Mouse (Mus musculus) MEL (cell line): ENCODE measurements around the gene Wfdc9. TPM values are rescaled to one million over a fixed set of nuclear protein-coding genes. Genes with fewer than 3 reads are reported as not detected.

Experiments used
- DNase-seq: peaks from one replicate; pipeline ENCODE4 v3.0.0; 2011; ENCODE audit warnings: low read depth, low spot score
- H3K27ac ChIP-seq: 2 replicates; pipeline ENCODE4 v1.5.1; 2012; ENCODE audit warnings: low read depth, mild to moderate bottlenecking, control low read depth, low read length, moderate library complexity; ENCODE audit not compliant: control insufficient read depth
- H3K27me3 ChIP-seq, 2 experiments: fragments of 150-350 bp in 1 of 2; sonication (generic) in 1 of 2; 2 replicates each; pipeline ENCODE4 v1.6.1; 2012; ENCODE audit warnings: low read length in 2 of 2, mild to moderate bottlenecking in 2 of 2, improper control_type of control experiment in 1 of 2, moderate library complexity in 1 of 2; ENCODE audit not compliant: insufficient read depth in 2 of 2, control insufficient read depth in 1 of 2
- H3K36me3 ChIP-seq, 2 experiments: 2 replicates each; pipeline ENCODE4 v1.6.1; 2012 to 2014; ENCODE audit warnings: low read length in 2 of 2, improper control_type of control experiment in 1 of 2, inconsistent platforms in 1 of 2, mild to moderate bottlenecking in 1 of 2; ENCODE audit not compliant: insufficient read depth in 2 of 2, control insufficient read depth in 1 of 2
- H3K4me1 ChIP-seq, 2 experiments: fragments of 150-350 bp in 1 of 2; sonication (generic) in 1 of 2; 2 replicates each; pipeline ENCODE4 v1.6.1; 2012; ENCODE audit warnings: low read length in 2 of 2, improper control_type of control experiment in 1 of 2, mild to moderate bottlenecking in 1 of 2; ENCODE audit not compliant: insufficient read depth in 2 of 2, control insufficient read depth in 1 of 2
- H3K4me3 ChIP-seq, 2 experiments: fragments of 150-350 bp in 1 of 2; sonication (generic) in 1 of 2; 2 replicates each; pipeline ENCODE4 v1.5.1; 2012; ENCODE audit warnings: low read depth in 2 of 2, low read length in 2 of 2, mild to moderate bottlenecking in 2 of 2, moderate library complexity in 2 of 2, control low read depth in 1 of 2, improper control_type of control experiment in 1 of 2; ENCODE audit not compliant: control insufficient read depth in 1 of 2, insufficient read depth in 1 of 2
- H3K79me2 ChIP-seq: 2 replicates; pipeline ENCODE4 v1.6.1; 2012; ENCODE audit warnings: mild to moderate bottlenecking, low read length, moderate library complexity; ENCODE audit not compliant: control insufficient read depth, poor library complexity, insufficient read depth
- H3K9ac ChIP-seq: 2 replicates; pipeline ENCODE4 v1.6.1; 2012; ENCODE audit warnings: low read depth, mild to moderate bottlenecking, control low read depth, low read length, moderate library complexity; ENCODE audit not compliant: control insufficient read depth, poor library complexity, severe bottlenecking
- H3K9me3 ChIP-seq: fragments of 150-350 bp; sonication (generic); replicated peaks from 2 replicates; pipeline ENCODE4 v1.6.1; 2012; ENCODE audit warnings: mild to moderate bottlenecking, low read length, improper control_type of control experiment, moderate library complexity; ENCODE audit not compliant: insufficient read depth
- BHLHE40 ChIP-seq: IDR thresholded peaks from 2 replicates; pipeline ENCODE4 v1.6.1; 2012; ENCODE audit warnings: low read depth, mild to moderate bottlenecking, inconsistent platforms, low read length, improper control_type of control experiment, borderline replicate concordance
- CHD1 ChIP-seq: IDR thresholded peaks from 2 replicates; pipeline ENCODE4 v1.6.1; 2012; ENCODE audit warnings: low read depth, mild to moderate bottlenecking, inconsistent platforms, low read length, improper control_type of control experiment
- EP300 ChIP-seq, 2 experiments: IDR thresholded peaks; 2 replicates each; pipeline ENCODE4 v1.6.1; 2011; ENCODE audit warnings: improper control_type of control experiment in 2 of 2, low read length in 2 of 2, low read depth in 1 of 2, mild to moderate bottlenecking in 1 of 2
- ETS1 ChIP-seq: IDR thresholded peaks from 2 replicates; pipeline ENCODE4 v1.6.1; 2012; ENCODE audit warnings: low read depth, mild to moderate bottlenecking, inconsistent platforms, low read length, improper control_type of control experiment, moderate library complexity
- GABPA ChIP-seq: IDR thresholded peaks from 2 replicates; pipeline ENCODE4 v1.6.1; 2012; ENCODE audit warnings: low read depth, mild to moderate bottlenecking, inconsistent platforms, low read length, improper control_type of control experiment, moderate library complexity
- MAX ChIP-seq: IDR thresholded peaks from 2 replicates; pipeline ENCODE4 v1.6.1; 2011; ENCODE audit warnings: low read length, improper control_type of control experiment
- MEF2A ChIP-seq: IDR thresholded peaks from 2 replicates; pipeline ENCODE4 v1.6.1; 2014; ENCODE audit warnings: low read depth, mild to moderate bottlenecking, inconsistent platforms, low read length, improper control_type of control experiment; ENCODE audit not compliant: poor library complexity, insufficient replicate concordance, severe bottlenecking; ENCODE audit errors: extremely low read depth
- MXI1 ChIP-seq: IDR thresholded peaks from 2 replicates; pipeline ENCODE4 v1.6.1; 2011; ENCODE audit warnings: mild to moderate bottlenecking, low read depth, low read length, improper control_type of control experiment
- MYC ChIP-seq: IDR thresholded peaks from 2 replicates; pipeline ENCODE4 v1.6.1; 2011; ENCODE audit warnings: low read depth, mild to moderate bottlenecking, low read length, improper control_type of control experiment, moderate library complexity
- POLR2AphosphoS2 ChIP-seq: IDR thresholded peaks from 2 replicates; pipeline ENCODE4 v1.6.1; 2011; ENCODE audit warnings: low read length, improper control_type of control experiment
- POLR2AphosphoS5 ChIP-seq: IDR thresholded peaks from 2 replicates; pipeline ENCODE4 v1.6.1; 2012; ENCODE audit warnings: low read depth, borderline replicate concordance, mild to moderate bottlenecking, inconsistent platforms, low read length, moderate library complexity, mixed read lengths
- RCOR1 ChIP-seq: IDR thresholded peaks from 2 replicates; pipeline ENCODE4 v1.6.1; 2012; ENCODE audit warnings: low read depth, mild to moderate bottlenecking, inconsistent platforms, low read length, improper control_type of control experiment
- SIN3A ChIP-seq: IDR thresholded peaks from 2 replicates; pipeline ENCODE4 v1.6.1; 2012; ENCODE audit warnings: low read length, improper control_type of control experiment, inconsistent platforms
- TAL1 ChIP-seq: IDR thresholded peaks from 2 replicates; pipeline ENCODE4 v1.6.1; 2012; ENCODE audit warnings: mild to moderate bottlenecking, inconsistent platforms, low read length, moderate library complexity, mixed read lengths
- TBP ChIP-seq: IDR thresholded peaks from 2 replicates; pipeline ENCODE4 v1.8.0; 2011; ENCODE audit warnings: low read depth, low read length, improper control_type of control experiment
- UBTF ChIP-seq: IDR thresholded peaks from 2 replicates; pipeline ENCODE4 v1.6.1; 2012; ENCODE audit warnings: low read depth, mild to moderate bottlenecking, inconsistent platforms, low read length, improper control_type of control experiment, moderate library complexity, borderline replicate concordance; ENCODE audit not compliant: insufficient read depth
- USF1 ChIP-seq: IDR thresholded peaks from 2 replicates; pipeline ENCODE4 v1.6.1; 2014; ENCODE audit warnings: low read depth, mild to moderate bottlenecking, inconsistent platforms, low read length, improper control_type of control experiment, moderate library complexity
- ZC3H11A ChIP-seq: IDR thresholded peaks from 2 replicates; pipeline ENCODE4 v1.6.1; 2012; ENCODE audit warnings: low read depth, mild to moderate bottlenecking, inconsistent platforms, low read length, improper control_type of control experiment
- ZNF384 ChIP-seq: IDR thresholded peaks from 2 replicates; pipeline ENCODE4 v1.6.1; 2012; ENCODE audit warnings: low read depth, mild to moderate bottlenecking, inconsistent platforms, low read length, improper control_type of control experiment
- polyA plus RNA-seq, 2 experiments: library from polyadenylated mRNA; stranded (reverse) in 1 of 2; unstranded in 1 of 2; fragments of >175 nt in 1 of 2; fragments of >200 nt in 1 of 2; gene quantifications; 2 replicates each; pipeline versions ENCODE4 v1.2.1 to v1.2.4; 2012; ENCODE audit warnings: low replicate concordance in 2 of 2, low read depth in 1 of 2; ENCODE audit not compliant: insufficient read length in 2 of 2, insufficient read depth in 1 of 2, missing spikeins in 1 of 2
- total RNA-seq: library from RNA; depleted of rRNA; stranded (reverse); fragments of 300-350 nt; gene quantifications from 2 replicates; pipeline ENCODE4 v1.2.3, GENCODE M21; 2012

Gene Wfdc9
- total and polyA plus RNA-seq, 3 experiments: not detected

GRCm38 (mm10) chr2:164698201-164698600, 41.8 kb upstream of the Wfdc9 start, which contains the start of gene Spint4:
Spint4 (plus strand) TSS chr2:164698501.
- TF ChIP-seq GABPA (no peak), SIN3A (no peak), RCOR1 (no peak), TAL1 (no peak), UBTF (no peak), MAX (no peak), MYC (no peak), TBP (no peak)
- H3K27ac ChIP-seq: no peak within 1 kb of the TSS
- H3K9me3 ChIP-seq: no peaks in the 10 kb centered on the region
- no peaks in the 10 kb centered on the region for H3K36me3 ChIP-seq
- DNase-seq: no peak
- H3K9ac ChIP-seq: no peak within 1 kb of the TSS
- H3K4me3 ChIP-seq: no peak within 1 kb of the TSS
- H3K79me2 ChIP-seq: no peaks in the 10 kb centered on the region
- no peaks in the 10 kb centered on the region for H3K4me1 ChIP-seq
- peaks cover 20 to 24% of the 10 kb centered on the region in 2 experiments for H3K27me3 ChIP-seq

- no peak within 1 kb of the TSS for H3K9ac ChIP-seq
- no peak within 1 kb of the TSS for H3K27ac ChIP-seq
- H3K27me3 ChIP-seq: peaks cover 6 to 10% of the 10 kb centered on the region in 2 experiments
- H3K4me1 ChIP-seq: no peaks in the 10 kb centered on the region; a peak in 1 of 4 replicates
- no peak within 1 kb of the TSS for H3K4me3 ChIP-seq
- no peak for DNase-seq
- H3K9me3 ChIP-seq: no peaks in the 10 kb centered on the region
- TF ChIP-seq POLR2AphosphoS2 (no peak), POLR2AphosphoS5 (no peak), BHLHE40 (no peak), MXI1 (no peak), ZNF384 (no peak), ETS1 (no peak), RCOR1 (no peak), MEF2A (no peak), EP300 (IDR thresholded peaks at IDR 0.05; ENCODE audit: low read depth in 1 of 2, low read length in 2 of 2) (no peak), USF1 (no peak), TBP (no peak), CHD1 (no peak), ZC3H11A (no peak)
- H3K36me3 ChIP-seq: no peaks in the 10 kb centered on the region
- H3K79me2 ChIP-seq: no peaks in the 10 kb centered on the region; the same call in 1 of the 2 replicates
These were observed 28.4 kb upstream of the Wfdc9 start, which contains the start of gene Wfdc13 for GRCm38 (mm10) chr2:164684807-164685206. Wfdc13 (plus strand) TSS chr2:164685107.
